In genomic region chr13:93069481-93069880, GRCm38 (mm10) we compare ENCODE assay signal across 11 mouse cellular contexts.
DNase-seq lines count a peak whose midpoint lies in the region; ATAC-seq and TF ChIP-seq lines count a peak whose summit lies in the region.
"Had no signal": no experiment of that assay in that cellular context is flagged by ENCODE, and none has a peak within 500 bp of the region (broad histone marks: within the 10 kb centered on the region; RNA-seq: fewer than 3 reads in every experiment).

No protein-coding gene starts in this region.

- no peak overlapping the region for H3K4me3 ChIP-seq in gastrocnemius, adult 2 months
- no peak overlapping the region for H3K4me3 ChIP-seq in lung, embryonic 14.5 days (ENCODE audit: low read depth, low read length)
- H3K4me3 ChIP-seq in forebrain, embryonic 12.5 days (replicated peaks), result no peak overlapping the region
- H3K4me3 ChIP-seq: midbrain, embryonic 12.5 days had no signal

- H3K27me3 ChIP-seq in lung, embryonic 14.5 days (ENCODE audit: insufficient read depth, low read length), result no peaks in the 10 kb centered on the region
- H3K27me3 ChIP-seq in forebrain, embryonic 12.5 days, result no peaks in the 10 kb centered on the region
- H3K27me3 ChIP-seq: midbrain, embryonic 12.5 days had no signal

- H3K9ac ChIP-seq in lung, embryonic 14.5 days, result no peak overlapping the region
- no peak overlapping the region for H3K9ac ChIP-seq in forebrain, embryonic 12.5 days
- H3K9ac ChIP-seq: hindbrain, embryonic 14.5 days; midbrain, embryonic 12.5 days had no signal

- no peaks in the 10 kb centered on the region for H3K9me3 ChIP-seq in lung, embryonic 14.5 days (ENCODE audit: low read depth, low read length)
- no peaks in the 10 kb centered on the region for H3K9me3 ChIP-seq in forebrain, embryonic 12.5 days
- H3K9me3 ChIP-seq: midbrain, embryonic 12.5 days had no signal

- 0 out of 2 replicates have a peak, but pooled peaks cover 10% of the 10 kb centered on the region for H3K4me1 ChIP-seq in lung, embryonic 14.5 days (ENCODE audit: insufficient read depth)
- peaks cover 20% of the 10 kb centered on the region for H3K4me1 ChIP-seq in forebrain, embryonic 12.5 days

- no peak overlapping the region for H3K4me2 ChIP-seq in lung, embryonic 14.5 days
- no peak overlapping the region for H3K4me2 ChIP-seq in forebrain, embryonic 12.5 days
- H3K4me2 ChIP-seq: hindbrain, embryonic 14.5 days; midbrain, embryonic 12.5 days had no signal

- intact Hi-C loops in gastrocnemius, adult 2 months (cut with DNase I), result loop anchor here (10.0 kb wide), 1 partner anchor 215 kb away; no protein-coding TSS in a partner anchor
- intact Hi-C loops in gastrocnemius, postnatal 36 days (cut with DNase I), result no loop called here

- WGBS in lung, embryonic 14.5 days, result 70% methylated on average over 4 of the region's 4 CpGs
- WGBS in forebrain, embryonic 12.5 days, result 45% methylated on average over 4 of the region's 4 CpGs

- no peaks in the 10 kb centered on the region for H3K36me3 ChIP-seq in lung, embryonic 14.5 days (ENCODE audit: insufficient read depth)
- no peaks in the 10 kb centered on the region for H3K36me3 ChIP-seq in forebrain, embryonic 12.5 days (replicated peaks)
- H3K36me3 ChIP-seq: midbrain, embryonic 12.5 days had no signal

- no peak overlapping the region for H3K27ac ChIP-seq in gastrocnemius, adult 2 months
- no peak overlapping the region for H3K27ac ChIP-seq in lung, embryonic 14.5 days (ENCODE audit: low read depth)
- no peak overlapping the region for H3K27ac ChIP-seq in forebrain, embryonic 12.5 days
- H3K27ac ChIP-seq: hindbrain, embryonic 14.5 days; midbrain, embryonic 12.5 days had no signal

- TF ChIP-seq CTCF in gastrocnemius, adult 2 months (IDR thresholded peaks at IDR 0.05), result peak; percentile 54
- TF ChIP-seq CTCF in lung, embryonic 14.5 days (IDR thresholded peaks at IDR 0.05; ENCODE audit: low read depth), result peak; percentile 29; the same call in 1 of the 2 replicates

- DNase-seq in gastrocnemius, adult 2 months, result peak; percentile 51
- DNase-seq in gastrocnemius, postnatal 36 days, result no peak
- peak; percentile 35 for DNase-seq in lung, embryonic 14.5 days
- DNase-seq in lung, postnatal 36 days, result no peak
- peak; percentile 5 for DNase-seq in ES-CJ7 (ENCODE audit: low read depth, low spot score)
- DNase-seq in brain, adult 2 months (ENCODE audit: low read depth, low spot score), result peak; percentile 36
- DNase-seq in spleen, postnatal 4 days (ENCODE audit: low spot score in 2 of 2), result no peak
- DNase-seq: cerebellum, adult 9-11 months had no signal

- ATAC-seq in lung, embryonic 14.5 days (ENCODE audit: insufficient read depth), result no peak
- no peak for ATAC-seq in forebrain, embryonic 12.5 days (ENCODE audit: low FRiP score)

Comparison
In these comparisons a context has a peak if more than half of its experiments do, and no peak if none do; other contexts are left out.
1. DNase-seq: peak in gastrocnemius, adult 2 months (single experiment), lung, embryonic 14.5 days (single experiment), ES-CJ7 (single experiment) and brain, adult 2 months (single experiment); none in gastrocnemius, postnatal 36 days (0 of 2), lung, postnatal 36 days (single experiment) and spleen, postnatal 4 days (0 of 2).